Mouse (Mus musculus): Measurements from ENCODE around the gene Ptpn9. TPM values are rescaled to one million over a fixed set of nuclear protein-coding genes. Genes with fewer than 3 reads are reported as not detected.

Ptpn9 gene
- total RNA-seq, 2 experiments from 2014 or later, result 29.6 to 31.6 TPM

Other genes with a start within 250 kb of the Ptpn9 start
- 100 to 1,000 TPM; 261 to 262 TPM for gene Lingo1, start 198.5 kb upstream of the Ptpn9 start, total RNA-seq (2021)
- gene Odf3l1, start 130.2 kb upstream of the Ptpn9 start, total RNA-seq (2021), result not detected
- 10 to 100 TPM; 13.8 to 17.0 TPM for gene Cspg4, start 129.9 kb upstream of the Ptpn9 start, total RNA-seq (2021)
- 1 to 10 TPM; 8.5 to 9.3 TPM for gene Snx33, start 66.6 kb upstream of the Ptpn9 start, total RNA-seq (2021)
- 10 to 100 TPM; 56.1 to 57.1 TPM for gene Imp3, start 57.4 kb upstream of the Ptpn9 start, total RNA-seq (2021)
- 10 to 100 TPM; 16.7 to 19.3 TPM for gene Snupn, start 44.0 kb upstream of the Ptpn9 start, total RNA-seq (2021)
- gene Sin3a, start 77.1 kb downstream of the Ptpn9 start, total RNA-seq (2021), result 10 to 100 TPM; 30.8 to 41.1 TPM
- 100 to 1,000 TPM; 127 to 155 TPM for gene Man2c1, start 135.8 kb downstream of the Ptpn9 start, total RNA-seq (2021)
- 1 to 10 TPM; 6.4 to 7.8 TPM for gene Neil1, start 153.4 kb downstream of the Ptpn9 start, total RNA-seq (2021)
- gene Commd4, start 163.4 kb downstream of the Ptpn9 start, total RNA-seq (2021), result 10 to 100 TPM; 83.8 to 84.6 TPM
- not detected for gene Trcg1, start 241.6 kb downstream of the Ptpn9 start, total RNA-seq (2021)